Comparison of ENCODE assay signal across 12 mouse cellular contexts in genomic region chr11:43213134-43213533, GRCm38 (mm10).
DNase-seq lines count a peak whose midpoint lies in the region; ATAC-seq and TF ChIP-seq lines count a peak whose summit lies in the region.
"Had no signal": no experiment of that assay in that cellular context is flagged by ENCODE, and none has a peak within 500 bp of the region (broad histone marks: within the 10 kb centered on the region; RNA-seq: fewer than 3 reads in every experiment).

No protein-coding gene starts in this region.

- H3K27me3 ChIP-seq in intestine, postnatal 0 days (replicated peaks; ENCODE audit: control insufficient read depth, insufficient read depth, low read length), result no peaks in the 10 kb centered on the region
- no peaks in the 10 kb centered on the region for H3K27me3 ChIP-seq in intestine, embryonic 16.5 days (replicated peaks; ENCODE audit: control insufficient read depth, insufficient read depth, low read length)
- no peaks in the 10 kb centered on the region for H3K27me3 ChIP-seq in spleen, adult 2 months (ENCODE audit: control insufficient read depth, insufficient read depth, low read length)
- H3K27me3 ChIP-seq in splenic B cell, adult 2 months (ENCODE audit: control insufficient read depth, insufficient read depth, low read length, poor library complexity, severe bottlenecking), result no peaks in the 10 kb centered on the region; the same call in 1 of the 2 replicates
- H3K27me3 ChIP-seq: heart, embryonic 13.5 days; lung, embryonic 15.5 days; neural tube, embryonic 12.5 days had no signal

- 23% methylated on average over 1 of the region's 1 CpGs for WGBS in intestine, postnatal 0 days
- WGBS in intestine, embryonic 16.5 days, result 48% methylated on average over 1 of the region's 1 CpGs
- WGBS in spleen, adult 2 months, result 14% methylated on average over 1 of the region's 1 CpGs

- no peak for TF ChIP-seq POLR2A in spleen, adult 2 months (IDR thresholded peaks at IDR 0.05; ENCODE audit: low read depth, low read length)

- no peaks in the 10 kb centered on the region; the same call in 1 of the 2 replicates for H3K36me3 ChIP-seq in intestine, postnatal 0 days (ENCODE audit: control insufficient read depth, insufficient read depth)
- H3K36me3 ChIP-seq in intestine, embryonic 16.5 days (ENCODE audit: control insufficient read depth, insufficient read depth, low read length), result no peaks in the 10 kb centered on the region
- H3K36me3 ChIP-seq in spleen, adult 2 months (ENCODE audit: control insufficient read depth, insufficient read depth, low read length), result no peaks in the 10 kb centered on the region
- no peaks in the 10 kb centered on the region for H3K36me3 ChIP-seq in splenic B cell, adult 2 months (ENCODE audit: control insufficient read depth, insufficient read depth, low read length, poor library complexity, severe bottlenecking)
- H3K36me3 ChIP-seq: heart, embryonic 13.5 days; lung, embryonic 15.5 days; neural tube, embryonic 12.5 days had no signal

- no peak overlapping the region for H3K4me3 ChIP-seq in intestine, postnatal 0 days (ENCODE audit: low read depth, low read length)
- no peak overlapping the region for H3K4me3 ChIP-seq in intestine, embryonic 16.5 days (ENCODE audit: low read length)
- no peak overlapping the region for H3K4me3 ChIP-seq in spleen, adult 2 months (ENCODE audit: extremely low read depth, insufficient read depth, insufficient read length)
- H3K4me3 ChIP-seq: heart, embryonic 13.5 days; lung, embryonic 15.5 days; neural tube, embryonic 12.5 days had no signal

- H3K27ac ChIP-seq in intestine, postnatal 0 days (ENCODE audit: low read depth, low read length), result no peak overlapping the region
- no peak overlapping the region for H3K27ac ChIP-seq in intestine, embryonic 16.5 days (ENCODE audit: low read length)
- H3K27ac ChIP-seq in spleen, adult 2 months (ENCODE audit: insufficient read depth, low read length), result no peak overlapping the region
- H3K27ac ChIP-seq: heart, embryonic 13.5 days; lung, embryonic 15.5 days; neural tube, embryonic 12.5 days had no signal

- TF ChIP-seq CTCF in intestine, postnatal 0 days (IDR thresholded peaks at IDR 0.05; ENCODE audit: low read depth), result peak; percentile 75
- 0 out of 2 replicates have a peak, but pooled peaks have one; percentile 30 for TF ChIP-seq CTCF in spleen, adult 2 months (IDR thresholded peaks at IDR 0.05; ENCODE audit: extremely low read depth, insufficient read depth, insufficient read length, insufficient replicate concordance)

- H3K9me3 ChIP-seq in intestine, postnatal 0 days (ENCODE audit: control insufficient read depth), result no peaks in the 10 kb centered on the region
- no peaks in the 10 kb centered on the region for H3K9me3 ChIP-seq in intestine, embryonic 16.5 days (ENCODE audit: control insufficient read depth, low read length)
- H3K9me3 ChIP-seq: heart, embryonic 13.5 days; lung, embryonic 15.5 days; neural tube, embryonic 12.5 days had no signal

- no peak for DNase-seq in spleen, adult 2 months (ENCODE audit: low read depth in 1 of 2, low spot score in 2 of 2)
- DNase-seq in spleen, adult 18-20 months, result no peak
- DNase-seq in embryo, embryonic 10.5 days (ENCODE audit: low spot score), result peak; percentile 50
- DNase-seq in splenic B cell, adult 2 months (ENCODE audit: low read depth, low spot score), result peak; percentile 54
- no peak for DNase-seq in urinary bladder, adult 2 months (ENCODE audit: low spot score)
- DNase-seq in layer of hippocampus, adult 8-10 months (ENCODE audit: low spot score in 2 of 2), result no peak
- DNase-seq: cerebellum, adult 9-10 months had no signal

- no peak overlapping the region for H3K4me2 ChIP-seq in intestine, postnatal 0 days (replicated peaks; ENCODE audit: low read depth)
- H3K4me2 ChIP-seq in intestine, embryonic 16.5 days (ENCODE audit: low read depth, low read length), result no peak overlapping the region
- H3K4me2 ChIP-seq: heart, embryonic 13.5 days; lung, embryonic 15.5 days; neural tube, embryonic 12.5 days had no signal

- ATAC-seq in intestine, postnatal 0 days, result no peak
- ATAC-seq in intestine, embryonic 16.5 days, result no peak

- no peaks in the 10 kb centered on the region; the same call in 1 of the 2 replicates for H3K4me1 ChIP-seq in intestine, postnatal 0 days (replicated peaks; ENCODE audit: control insufficient read depth, insufficient read depth, low read length)
- H3K4me1 ChIP-seq in intestine, embryonic 16.5 days (ENCODE audit: control insufficient read depth, insufficient read depth, low read length), result peaks cover 3% of the 10 kb centered on the region; the same call in 1 of the 2 replicates
- H3K4me1 ChIP-seq in spleen, adult 2 months (ENCODE audit: control insufficient read depth, insufficient read depth, insufficient read length), result no peaks in the 10 kb centered on the region
- H3K4me1 ChIP-seq: lung, embryonic 15.5 days; neural tube, embryonic 12.5 days had no signal

- H3K9ac ChIP-seq in intestine, postnatal 0 days (ENCODE audit: low read depth, low read length), result no peak overlapping the region
- no peak overlapping the region for H3K9ac ChIP-seq in intestine, embryonic 16.5 days (ENCODE audit: low read depth, low read length)
- H3K9ac ChIP-seq: heart, embryonic 13.5 days; lung, embryonic 15.5 days; neural tube, embryonic 12.5 days had no signal

Comparison
In these comparisons a context has a peak if more than half of its experiments do, and no peak if none do; other contexts are left out.
1. DNase-seq: peak in embryo, embryonic 10.5 days (single experiment) and splenic B cell, adult 2 months (single experiment); none in spleen, adult 2 months (0 of 2), spleen, adult 18-20 months (0 of 2), urinary bladder, adult 2 months (single experiment) and layer of hippocampus, adult 8-10 months (0 of 2).